Mouse (Mus musculus): ENCODE data around the gene Npas3.

- TF ChIP-seq POLR2A (IDR thresholded peaks at IDR 0.05; ENCODE audit: extremely low read depth, insufficient read depth, low read length): no peak
- no peak for TF ChIP-seq CTCF (IDR thresholded peaks at IDR 0.05; ENCODE audit: low read depth, low read length)
Observed at GRCm38 (mm10) chr12:54042996-54043544, 794.6 kb downstream of the Npas3 start.
